Mouse (Mus musculus) c-Kit-negative CD71-positive TER-119-positive erythroid progenitor cells, embryonic 14.5 days (primary cell): ENCODE measurements around the gene Ltbp3.

Source experiments
- DNase-seq: peaks from one replicate; pipeline ENCODE4 v3.0.0-alpha.2; 2013; ENCODE audit warnings: low read depth, low spot score

Ltbp3 gene

DNA sequence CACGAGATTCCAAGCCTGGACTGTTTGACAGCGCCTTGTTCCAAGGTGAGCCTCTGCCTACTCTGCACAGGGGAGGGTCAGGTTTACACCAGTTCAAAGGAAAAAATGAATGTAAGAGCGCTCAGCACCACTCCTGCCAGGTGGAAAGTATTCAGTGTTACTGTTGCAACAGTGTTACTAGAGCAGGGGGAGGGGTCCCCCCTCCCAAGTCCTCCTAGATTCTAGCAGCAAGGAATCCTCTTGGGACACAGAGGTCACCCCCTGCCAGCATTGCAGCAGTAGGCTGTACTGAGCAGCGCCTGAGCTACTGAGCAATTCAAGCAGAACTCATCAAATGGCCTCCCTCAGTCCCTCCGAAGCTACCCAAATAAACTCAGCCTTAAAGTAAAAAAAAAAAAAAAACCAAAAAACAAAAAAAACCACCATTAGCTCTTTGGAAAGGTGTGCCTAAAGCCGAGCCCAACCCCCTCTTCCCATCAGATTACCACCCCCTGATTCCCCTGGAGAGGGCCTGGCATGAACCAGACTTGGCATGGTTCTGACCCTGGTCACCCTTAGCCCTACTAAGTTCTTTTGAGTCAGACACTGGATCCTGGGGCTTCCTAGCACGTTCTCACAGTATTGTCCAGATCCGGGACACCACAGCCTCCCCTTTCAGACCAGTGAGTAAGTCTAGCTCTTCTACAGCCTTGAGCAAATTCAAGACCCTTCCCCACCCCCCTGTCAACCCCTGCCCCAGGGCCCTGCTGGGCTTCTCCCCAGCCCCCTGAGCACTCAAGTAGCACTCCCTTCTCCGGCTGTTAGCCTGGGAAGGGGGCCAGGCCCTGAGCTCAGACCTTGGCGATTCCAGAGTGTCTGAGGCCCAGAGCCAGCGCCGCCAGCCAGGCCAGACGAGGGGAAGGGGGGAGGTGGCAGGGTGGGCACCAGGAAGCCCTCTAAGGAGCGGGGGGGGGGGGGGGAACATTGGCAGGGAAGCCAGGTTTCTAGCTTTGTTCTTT lies at the start of gene Ltbp3:
Ltbp3 (plus strand) TSS at position 585 of the 998 bp plus-strand sequence.
- no peak for DNase-seq

DNA sequence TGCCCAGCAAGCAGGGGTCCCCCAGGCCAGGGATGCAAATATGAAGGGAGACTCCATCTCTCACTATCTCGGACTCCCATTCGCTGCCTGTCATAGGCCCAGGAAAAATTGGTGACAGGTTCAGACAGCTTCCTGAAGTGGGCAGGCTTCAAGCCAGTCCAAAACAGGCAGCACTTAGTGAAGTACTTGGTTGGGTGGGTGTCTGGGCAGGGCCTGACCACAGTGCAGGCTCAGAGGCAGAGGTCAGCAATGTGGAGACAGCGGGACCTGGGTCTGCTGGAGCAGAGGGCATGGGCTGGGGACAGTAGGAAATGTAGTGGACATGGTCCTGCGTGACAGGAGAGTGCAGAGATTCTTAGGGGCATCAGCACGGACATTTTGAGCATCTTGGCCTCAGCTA lies 49.1 kb upstream of the Ltbp3 start:
- DNase-seq: no peak

DNA sequence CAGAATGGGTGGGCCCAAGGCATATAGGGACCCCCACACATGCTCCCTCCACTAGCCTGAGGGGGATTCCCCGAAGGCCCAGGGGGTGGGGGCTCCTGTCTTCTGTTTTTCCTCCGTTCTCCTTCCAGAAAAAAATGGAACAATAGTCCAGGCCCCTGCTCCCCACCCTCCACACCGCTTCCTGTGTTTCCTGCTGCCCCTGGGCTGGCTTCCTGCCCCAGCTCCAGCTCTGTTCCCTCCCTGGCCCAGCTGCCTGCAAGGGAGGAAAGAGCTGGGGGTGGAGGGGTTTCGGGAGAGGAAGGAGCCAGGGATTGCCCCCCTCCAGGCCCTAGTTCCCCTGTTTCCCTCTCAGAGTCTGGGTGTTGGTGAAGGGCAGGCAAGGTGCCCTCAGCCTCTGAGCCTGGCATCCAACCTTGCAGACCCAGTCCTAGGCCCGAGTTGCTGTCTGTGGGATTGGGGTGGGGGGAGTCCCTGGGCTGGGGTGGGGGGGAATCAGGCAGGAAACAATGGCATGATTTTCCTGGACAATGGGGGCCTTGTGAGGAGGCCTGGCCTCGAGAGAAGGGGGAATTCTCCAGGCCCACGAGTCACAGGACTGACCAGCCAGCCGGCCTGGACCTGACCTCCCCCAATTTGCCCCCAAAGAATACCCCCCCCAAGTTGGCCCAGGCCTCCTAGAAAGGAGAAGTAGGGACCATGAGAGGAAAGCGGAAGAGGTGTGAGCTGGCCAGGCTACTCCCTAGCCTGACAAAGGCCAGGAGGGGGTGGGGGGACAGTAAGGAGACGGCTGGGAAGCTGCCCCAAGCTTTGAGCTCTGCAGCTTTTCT lies 48.4 kb upstream of the Ltbp3 start:
- no peak for DNase-seq

DNA sequence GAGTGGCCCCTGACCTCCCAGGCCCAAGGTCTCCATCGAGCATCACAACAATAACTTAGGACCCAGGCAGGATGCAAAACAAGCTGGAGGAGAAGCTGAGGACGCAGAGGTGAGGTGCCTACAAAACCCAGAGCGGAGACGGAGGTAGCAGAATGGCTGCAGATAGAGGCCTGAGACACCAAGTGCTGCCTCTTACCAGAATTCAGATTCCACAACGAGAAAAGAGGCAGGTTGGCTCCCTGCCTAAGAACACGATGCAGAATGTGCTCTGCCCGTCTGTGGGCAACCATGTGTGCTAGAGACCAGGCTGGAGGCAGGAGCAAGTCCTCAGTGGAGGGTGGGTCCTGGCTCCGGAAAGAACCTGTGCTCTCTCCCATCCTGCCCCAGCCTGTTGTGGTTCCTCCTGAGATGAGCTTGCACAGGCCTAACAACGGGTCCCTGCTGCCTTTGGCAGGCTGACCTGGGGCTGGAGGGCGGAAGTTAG lies 47.7 kb upstream of the Ltbp3 start:
- no peak for DNase-seq

DNA sequence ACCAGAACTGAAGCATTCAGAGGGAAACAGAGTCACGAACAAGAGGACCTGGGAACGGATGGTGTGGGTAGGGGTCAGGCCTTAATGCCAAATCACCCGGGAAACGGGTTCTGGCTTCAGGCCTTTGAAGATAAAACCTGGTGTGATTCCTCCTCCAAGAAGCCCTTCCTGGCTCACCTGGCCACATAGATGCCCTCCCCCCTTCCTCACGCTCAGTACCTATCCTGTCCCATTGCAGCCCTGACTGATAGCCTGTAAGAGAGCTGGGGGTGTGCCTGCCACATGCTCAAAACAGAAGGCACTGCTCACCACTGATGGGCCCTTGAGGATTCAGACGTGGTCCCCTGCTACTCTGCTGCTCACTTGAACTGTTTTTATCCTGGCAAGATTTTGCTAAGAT lies 46.9 kb upstream of the Ltbp3 start:
- DNase-seq: no peak

DNA sequence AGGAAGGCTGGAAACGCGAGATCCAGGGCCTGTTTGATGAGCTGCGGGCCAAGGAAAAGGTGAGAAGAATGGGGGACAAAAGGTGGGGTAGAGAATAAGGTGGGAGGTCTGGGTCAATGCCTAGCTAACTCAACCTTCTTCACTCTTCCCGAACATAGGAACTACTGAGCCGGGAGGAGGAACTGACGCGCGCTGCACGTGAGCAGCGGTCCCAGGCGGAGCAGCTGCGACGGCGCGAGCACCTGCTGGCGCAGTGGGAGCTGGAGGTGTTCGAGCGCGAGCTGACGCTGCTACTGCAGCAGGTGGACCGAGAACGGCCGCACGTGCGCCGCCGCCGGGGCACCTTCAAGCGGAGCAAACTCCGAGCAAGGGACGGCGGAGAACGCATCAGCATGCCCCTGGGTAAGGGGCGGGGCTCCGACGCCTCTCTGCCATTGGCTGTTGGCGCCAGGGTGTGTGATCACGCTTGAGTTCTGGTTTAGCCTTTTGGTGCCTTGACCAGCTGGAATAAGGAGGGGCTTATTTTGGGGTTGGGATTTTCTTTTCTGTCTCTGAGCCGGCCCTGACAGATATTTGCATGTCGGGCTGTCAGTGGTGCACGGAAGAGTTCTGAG lies 44.7 kb upstream of the Ltbp3 start:
- DNase-seq: no peak

DNA sequence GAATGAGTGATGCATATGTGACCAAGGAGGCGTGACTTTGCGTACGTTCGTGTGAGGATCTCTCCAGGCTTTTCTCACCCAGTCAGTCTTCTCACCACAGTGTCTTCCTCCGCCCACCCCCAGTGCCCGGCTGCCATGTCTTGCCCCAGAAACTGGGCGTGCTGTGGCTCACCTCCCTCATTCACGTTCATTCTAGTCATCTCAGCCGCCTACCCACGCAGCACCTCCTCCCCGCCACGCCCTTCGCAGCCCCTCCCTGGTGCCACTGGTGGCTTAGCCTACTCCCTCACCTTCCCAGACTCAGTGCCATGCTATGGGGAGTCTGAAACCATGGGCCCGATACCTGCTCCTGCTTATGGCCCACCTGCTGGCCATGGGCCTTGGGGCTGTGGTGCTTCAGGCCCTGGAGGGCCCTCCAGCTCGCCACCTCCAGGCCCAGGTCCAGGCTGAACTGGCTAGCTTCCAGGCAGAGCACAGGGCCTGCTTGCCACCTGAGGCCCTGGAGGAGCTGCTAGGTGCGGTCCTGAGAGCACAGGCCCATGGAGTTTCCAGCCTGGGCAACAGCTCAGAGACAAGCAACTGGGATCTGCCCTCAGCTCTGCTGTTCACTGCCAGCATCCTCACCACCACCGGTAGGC lies 36.4 kb upstream of the Ltbp3 start, which contains the start of gene Kcnk7:
Kcnk7 (plus strand) TSS at position 205 of the 638 bp plus-strand sequence.
- peak; percentile 62 for DNase-seq

DNA sequence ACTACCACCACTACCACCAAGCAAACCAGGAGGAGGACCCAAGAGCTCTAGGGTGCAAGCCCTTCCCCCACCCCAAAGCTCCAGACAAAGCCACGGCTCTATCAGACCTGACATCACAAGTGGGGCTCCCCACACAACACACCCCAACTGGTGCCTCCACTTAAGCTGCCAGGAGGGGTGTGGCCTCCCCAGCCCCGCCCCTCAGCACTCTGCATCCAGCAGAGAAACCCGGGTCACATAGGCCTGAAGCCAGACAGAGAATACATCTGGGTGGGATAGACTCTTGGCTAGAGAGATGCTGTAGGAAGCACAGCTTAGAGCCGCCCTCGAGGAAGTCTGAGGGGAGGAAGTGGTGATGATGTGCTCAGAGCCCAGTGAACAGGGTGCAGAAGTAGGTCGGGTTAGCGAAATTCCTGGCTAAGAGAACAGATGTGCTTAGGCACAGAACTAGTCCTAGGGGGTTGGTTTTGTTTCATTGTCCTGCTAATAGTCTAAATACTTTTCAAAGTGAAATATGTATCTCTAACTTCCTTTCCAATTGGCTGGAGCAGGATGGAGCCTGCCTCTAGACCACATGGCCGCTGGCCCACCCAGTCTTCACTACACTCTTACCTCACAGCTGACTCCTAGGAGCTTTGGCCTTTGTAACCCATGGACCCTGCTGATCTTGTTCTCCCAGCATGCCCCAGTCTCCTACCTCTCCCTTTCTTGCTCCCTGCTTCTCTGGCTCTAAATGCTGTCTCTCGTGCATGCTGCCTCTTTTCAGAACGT lies 35.7 kb upstream of the Ltbp3 start:
- DNase-seq: peak; percentile 66

DNA sequence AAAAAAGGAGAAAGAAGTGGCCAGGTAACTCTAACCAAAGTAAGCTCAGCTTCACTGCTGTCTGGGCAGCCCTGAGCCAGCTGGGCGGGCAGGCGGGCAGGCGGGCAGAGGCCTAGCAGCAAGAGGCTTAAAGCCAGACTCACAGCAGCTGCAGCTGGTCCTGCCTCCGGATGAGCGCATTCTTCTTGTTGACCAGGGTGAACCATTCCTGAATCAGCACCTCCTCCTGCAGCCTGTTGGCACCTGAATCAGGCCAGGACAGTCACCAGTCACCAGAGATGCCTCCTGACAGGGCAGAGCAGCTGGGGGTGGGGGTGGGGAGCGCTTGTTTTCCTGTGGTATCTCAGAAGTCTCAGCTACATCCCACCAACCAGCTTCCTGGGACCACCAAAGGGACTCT lies 30.6 kb upstream of the Ltbp3 start:
- DNase-seq: no peak

DNA sequence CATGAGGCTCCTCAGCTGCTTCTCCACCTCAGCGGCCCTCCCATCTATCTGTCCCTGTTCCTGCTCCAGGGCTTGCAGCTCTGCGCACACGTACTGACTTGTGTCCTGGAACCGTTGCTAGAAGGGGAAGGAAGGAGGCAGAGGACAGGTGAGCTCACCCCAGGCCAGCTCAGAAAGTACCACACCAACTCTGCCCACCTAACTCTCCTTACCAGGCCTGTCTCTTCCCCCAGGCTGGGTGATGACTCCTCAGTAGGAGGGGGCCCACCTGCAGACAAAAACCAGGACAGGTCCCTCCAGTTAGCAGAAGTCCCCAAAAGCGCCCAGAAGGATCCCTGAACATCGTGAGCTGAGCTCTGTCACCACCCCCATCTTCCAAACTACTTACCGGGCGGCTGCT lies 30.1 kb upstream of the Ltbp3 start:
- DNase-seq: no peak

DNA sequence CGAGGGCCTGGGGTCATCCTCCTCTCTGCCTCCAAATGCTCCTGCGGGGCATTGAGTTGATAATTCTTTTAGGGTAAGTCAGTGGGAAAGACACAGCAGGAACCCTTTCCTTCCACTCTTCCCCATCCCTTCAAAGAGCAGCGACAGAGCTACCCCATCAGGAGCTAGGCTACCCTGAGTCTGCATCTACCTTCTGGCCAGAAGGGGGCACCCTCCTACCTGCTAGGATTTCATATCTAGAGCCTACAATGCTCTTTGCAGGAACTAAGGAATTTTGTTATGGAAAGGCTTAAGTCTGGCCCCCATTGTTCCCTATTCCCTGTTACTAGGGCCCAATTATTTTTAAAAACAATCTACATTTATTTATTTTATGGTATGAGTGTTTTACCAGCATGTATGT lies 29.5 kb upstream of the Ltbp3 start:
- DNase-seq: no peak

DNA sequence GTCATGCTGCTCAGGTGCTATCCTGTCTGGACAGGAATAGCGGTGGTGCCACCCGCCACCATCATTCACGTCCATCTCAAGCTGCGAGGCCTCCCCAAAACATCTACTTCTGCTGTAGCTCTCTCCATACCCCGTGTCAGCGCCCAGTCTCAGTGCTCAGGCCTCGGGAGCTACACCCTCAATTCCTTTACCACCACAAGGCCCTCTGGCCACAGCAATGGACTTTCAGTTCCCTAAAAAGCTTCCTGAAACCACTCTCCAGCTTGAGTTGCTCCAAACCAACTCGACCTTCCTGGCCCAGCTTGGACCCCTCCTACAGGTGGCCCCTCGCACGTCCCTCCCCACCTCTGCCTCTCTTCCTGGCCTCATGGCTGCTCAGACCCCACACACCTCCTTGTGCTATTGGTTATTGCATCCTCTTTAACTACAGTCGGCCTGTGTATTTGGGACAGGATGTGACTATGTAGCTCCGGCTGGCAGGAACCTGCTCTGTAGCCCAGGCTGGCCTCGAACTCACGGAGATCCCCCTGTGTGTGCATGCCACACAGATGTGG lies 28.7 kb upstream of the Ltbp3 start:
- no peak for DNase-seq

DNA sequence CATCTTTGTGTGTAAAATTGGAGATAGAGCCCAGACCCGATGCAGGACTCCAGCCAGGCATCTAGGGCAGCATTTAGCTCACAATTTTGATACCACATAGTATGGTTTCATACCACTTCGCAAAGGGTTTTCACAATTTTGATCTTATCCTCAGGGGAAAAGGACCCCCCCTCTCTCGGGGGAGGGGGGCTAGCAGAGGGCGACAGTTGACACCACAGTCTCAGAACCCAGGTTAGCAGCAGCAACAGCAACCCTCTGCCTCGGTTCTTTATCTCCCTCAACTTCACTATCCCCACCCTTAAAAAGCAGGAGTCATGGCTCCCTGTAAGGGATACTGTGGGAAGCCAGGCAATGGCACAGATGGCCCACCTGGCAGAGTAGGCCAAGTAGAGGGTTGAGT lies 27.4 kb upstream of the Ltbp3 start:
- no peak for DNase-seq

DNA sequence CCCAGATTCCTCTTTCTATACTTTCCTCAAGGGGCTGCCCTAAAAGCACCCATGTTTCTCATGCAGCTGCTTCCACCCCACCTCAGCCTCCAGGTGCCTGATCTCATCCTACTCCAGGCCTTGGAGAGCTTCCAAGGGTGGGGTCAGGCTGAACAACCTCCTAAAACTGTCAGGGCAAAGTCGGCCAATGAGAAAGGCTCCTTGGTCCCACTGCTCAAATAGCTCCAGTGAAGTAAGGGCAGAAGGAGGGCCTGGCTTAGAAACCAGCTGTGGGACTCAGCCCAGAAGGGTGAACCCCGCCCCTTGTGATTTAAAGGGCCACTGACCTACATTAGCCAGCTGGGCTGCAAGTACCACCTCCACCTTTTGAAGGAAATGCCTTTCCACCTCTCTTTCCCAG lies 27.0 kb upstream of the Ltbp3 start:
- DNase-seq: no peak

DNA sequence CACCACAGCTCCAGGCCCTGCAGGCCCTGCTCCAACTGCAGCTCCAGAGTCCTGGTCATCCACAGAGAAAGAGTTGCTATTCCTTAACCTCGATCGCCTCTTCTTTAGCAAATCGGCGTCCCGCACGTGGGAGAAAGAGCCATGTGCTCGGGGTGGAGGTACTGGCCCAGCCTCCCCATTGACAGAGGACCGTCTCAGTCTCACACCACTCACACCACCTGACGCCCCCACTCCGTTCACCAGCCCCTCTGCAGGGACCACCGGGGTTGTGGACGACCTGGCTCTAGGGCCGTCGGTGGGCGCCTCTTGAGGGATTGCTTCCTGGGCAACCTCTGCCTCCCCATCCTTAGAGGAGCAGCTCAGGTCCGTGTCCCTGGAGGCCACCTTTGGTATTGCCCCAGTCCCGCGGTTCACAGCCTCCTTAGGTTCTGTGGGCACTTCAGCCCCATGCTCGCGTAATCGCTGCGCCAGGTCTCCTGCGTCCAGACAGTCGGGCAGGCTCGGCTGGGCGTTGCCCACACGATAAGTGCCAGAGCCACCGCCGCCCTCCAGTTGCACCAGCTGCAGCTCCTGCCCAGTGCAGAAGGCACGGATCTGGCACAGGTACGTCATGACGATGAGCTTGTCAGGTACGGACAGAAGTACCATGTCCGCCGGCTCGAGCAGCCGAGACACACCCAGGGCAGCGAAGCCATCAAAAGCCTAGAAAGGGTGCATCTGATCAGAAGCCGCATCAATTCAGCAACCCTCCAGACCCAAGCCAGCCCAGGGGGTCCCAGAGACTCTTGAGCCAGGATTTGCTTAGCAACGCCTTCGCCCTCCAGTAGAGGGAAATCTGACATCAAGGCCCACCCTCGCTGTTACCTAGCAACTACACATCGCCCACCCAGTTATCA lies 24.7 kb upstream of the Ltbp3 start:
- DNase-seq: no peak

DNA sequence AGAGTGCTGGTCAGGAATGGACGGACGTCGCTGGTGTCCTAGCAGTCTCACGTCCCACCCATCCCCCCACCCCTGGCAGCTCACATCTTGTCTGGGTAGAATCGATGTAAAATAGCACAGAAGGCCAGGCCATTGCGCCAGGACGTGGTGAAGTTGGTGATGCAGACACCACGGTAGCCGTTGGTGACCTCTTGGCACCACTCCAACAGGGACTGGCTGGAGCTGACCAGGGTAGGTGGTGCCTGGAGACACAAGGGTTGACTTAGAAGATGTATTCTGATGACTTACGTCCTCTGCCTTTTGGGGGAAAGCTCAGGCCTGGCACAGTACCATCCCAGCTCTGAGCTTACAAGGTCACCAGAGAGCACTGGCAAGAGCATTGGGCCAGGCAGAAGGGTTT lies 23.7 kb upstream of the Ltbp3 start:
- no peak for DNase-seq

DNA sequence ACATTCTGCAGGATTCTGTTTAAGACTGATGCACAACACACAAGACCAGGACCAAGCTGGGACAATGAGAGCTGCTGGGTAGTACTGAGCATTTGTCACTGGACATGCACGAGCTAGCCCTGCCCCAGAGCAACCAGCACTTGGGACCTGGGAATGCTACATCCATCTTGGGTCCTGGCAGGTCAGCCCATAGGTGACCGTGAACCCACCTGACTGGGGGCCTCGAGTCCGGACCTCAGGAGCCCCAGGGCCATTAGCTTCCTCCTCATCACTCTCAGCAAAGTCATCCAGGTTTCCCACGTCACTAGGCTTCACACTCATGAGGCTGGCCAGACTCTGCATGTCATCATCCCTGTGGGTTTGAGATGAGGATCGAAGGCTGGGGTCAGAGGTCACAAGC lies 19.5 kb upstream of the Ltbp3 start:
- DNase-seq: no peak

DNA sequence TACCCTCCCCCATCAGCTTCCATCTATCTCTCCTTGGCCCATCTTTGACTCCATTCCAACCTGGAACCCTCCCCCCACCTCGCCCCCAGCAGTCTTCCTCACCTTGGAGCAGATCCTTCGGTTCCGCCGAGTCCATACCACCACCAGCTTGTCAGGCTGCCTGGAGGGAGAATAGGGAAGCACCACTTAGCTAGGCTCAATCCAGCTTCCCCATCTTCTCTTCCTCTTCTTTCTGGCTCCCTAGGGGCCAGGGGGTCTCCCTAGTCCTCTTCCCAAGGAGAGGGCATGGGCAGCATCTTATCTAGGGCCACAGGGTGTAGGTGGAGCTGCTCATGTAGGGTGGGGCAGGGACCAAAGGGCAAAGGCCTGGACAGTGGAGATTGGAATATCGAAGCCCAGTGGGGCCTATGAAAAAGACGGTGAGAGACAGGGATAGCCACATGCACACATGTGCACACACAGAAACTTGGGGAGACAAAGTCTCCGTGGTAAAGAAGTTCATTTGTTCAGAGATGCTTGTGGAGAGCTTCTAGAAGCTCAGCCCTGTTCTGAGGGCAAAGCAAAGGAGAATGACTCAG lies 17.8 kb upstream of the Ltbp3 start:
- DNase-seq: peak; percentile 75
